Mouse (Mus musculus): ENCODE results near the gene Pde4d.

DNA sequence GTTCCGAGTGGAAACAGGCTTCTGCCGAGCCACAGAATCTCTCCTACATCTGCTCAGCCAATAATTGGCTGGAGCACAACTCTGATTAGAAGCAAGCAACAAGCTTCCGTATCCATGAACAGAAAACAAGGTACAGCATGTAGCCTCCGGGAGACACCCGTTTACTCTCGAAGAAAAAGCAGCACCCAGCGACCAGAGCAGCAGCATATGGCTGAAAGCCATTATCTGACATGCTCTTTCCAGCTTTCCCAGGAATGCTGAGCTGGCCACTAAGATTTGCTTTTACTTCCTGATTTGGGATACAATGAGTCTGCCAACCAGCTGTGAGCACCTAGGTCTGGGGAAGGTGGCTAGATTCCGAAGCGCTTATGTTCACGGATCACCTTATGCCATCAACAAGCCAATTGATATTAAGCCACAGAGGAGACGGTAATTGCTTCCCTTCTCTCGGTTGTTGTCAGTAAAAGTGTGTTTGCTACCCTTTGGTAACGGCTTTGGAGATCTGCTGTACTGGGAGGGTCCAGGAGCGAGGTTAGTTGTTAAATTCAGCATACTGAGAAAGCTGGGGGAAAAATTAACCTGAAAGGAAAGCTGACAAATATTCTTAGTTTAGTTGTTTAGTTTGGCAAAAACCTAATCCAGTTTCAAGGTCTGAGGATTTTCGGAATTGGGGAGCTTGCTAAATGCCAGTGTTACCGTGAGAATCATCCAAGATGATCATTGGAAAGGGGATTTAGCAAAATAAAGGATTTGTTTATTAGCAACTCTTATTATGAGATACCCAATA lies 1131.7 kb downstream of the Pde4d start:
- TF ChIP-seq EP300 (optimal IDR thresholded peaks at IDR 0.05) (no peak), CTCF (IDR thresholded peaks at IDR 0.05; ENCODE audit: low read depth) (no peak)

Data from stomach, postnatal 0 days (tissue).